Mouse (Mus musculus) liver, embryonic 15.5 days (tissue): ENCODE measurements around the gene Kirrel. TPM values are rescaled to one million over a fixed set of nuclear protein-coding genes. Genes with fewer than 3 reads are reported as not detected.

Experiments used
- ATAC-seq: fragments of 200-750 bp; cut with Nextera tagmentation; 2 replicates; pipeline ENCODE4 v1.8.0; 2017; ENCODE audit warnings: moderate number of reproducible peaks, mild to moderate bottlenecking, moderate library complexity; ENCODE audit not compliant: insufficient read depth
- H3K27ac ChIP-seq: fragments of 300-500 bp; sonication (generic); replicated peaks from 2 replicates; pipeline ENCODE4 v1.5.1; 2015; ENCODE audit warnings: mild to moderate bottlenecking, inconsistent platforms
- H3K27me3 ChIP-seq: fragments of 300-500 bp; sonication (generic); 2 replicates; pipeline ENCODE4 v1.6.1; 2015; ENCODE audit warnings: mild to moderate bottlenecking, inconsistent platforms
- H3K36me3 ChIP-seq: fragments of 300-500 bp; sonication (generic); replicated peaks from 2 replicates; pipeline ENCODE4 v1.6.1; 2015; ENCODE audit warnings: moderate library complexity, mild to moderate bottlenecking, inconsistent platforms
- H3K4me1 ChIP-seq: fragments of 300-500 bp; sonication (generic); replicated peaks from 2 replicates; pipeline ENCODE4 v1.6.1; 2015; ENCODE audit warnings: inconsistent platforms
- H3K4me2 ChIP-seq: fragments of 300-500 bp; sonication (generic); 2 replicates; pipeline ENCODE4 v1.6.1; 2015; ENCODE audit warnings: moderate library complexity, mild to moderate bottlenecking, inconsistent platforms
- H3K4me3 ChIP-seq: fragments of 300-500 bp; sonication (generic); replicated peaks from 2 replicates; pipeline ENCODE4 v1.5.1; 2015; ENCODE audit warnings: mild to moderate bottlenecking, inconsistent platforms
- H3K9ac ChIP-seq: fragments of 300-500 bp; sonication (generic); 2 replicates; pipeline ENCODE4 v1.6.1; 2015; ENCODE audit warnings: moderate library complexity, mild to moderate bottlenecking, inconsistent platforms
- H3K9me3 ChIP-seq: fragments of 300-500 bp; sonication (generic); replicated peaks from 2 replicates; pipeline ENCODE4 v1.6.1; 2016; ENCODE audit warnings: inconsistent platforms
- WGBS: fragments of 180-500 bp; shearing (Covaris S2); methylation state at CpG from one replicate; pipeline ENCODE4 v1.1.7; 2015; ENCODE audit warnings: mixed read lengths; ENCODE audit not compliant: insufficient replicate concordance; 5-methylcytosine and 5-hydroxymethylcytosine counted together
- polyA plus RNA-seq: library from polyadenylated mRNA; unstranded; fragments of >200 nt; fragmentation: Nextera tagmentation; extraction: Ambion mirVana; gene quantifications from 2 replicates; pipeline ENCODE4 v1.2.1, GENCODE M21; 2015

The Kirrel gene
- polyA plus RNA-seq, 1 experiment from 2014 or later: 0.92 TPM

DNA sequence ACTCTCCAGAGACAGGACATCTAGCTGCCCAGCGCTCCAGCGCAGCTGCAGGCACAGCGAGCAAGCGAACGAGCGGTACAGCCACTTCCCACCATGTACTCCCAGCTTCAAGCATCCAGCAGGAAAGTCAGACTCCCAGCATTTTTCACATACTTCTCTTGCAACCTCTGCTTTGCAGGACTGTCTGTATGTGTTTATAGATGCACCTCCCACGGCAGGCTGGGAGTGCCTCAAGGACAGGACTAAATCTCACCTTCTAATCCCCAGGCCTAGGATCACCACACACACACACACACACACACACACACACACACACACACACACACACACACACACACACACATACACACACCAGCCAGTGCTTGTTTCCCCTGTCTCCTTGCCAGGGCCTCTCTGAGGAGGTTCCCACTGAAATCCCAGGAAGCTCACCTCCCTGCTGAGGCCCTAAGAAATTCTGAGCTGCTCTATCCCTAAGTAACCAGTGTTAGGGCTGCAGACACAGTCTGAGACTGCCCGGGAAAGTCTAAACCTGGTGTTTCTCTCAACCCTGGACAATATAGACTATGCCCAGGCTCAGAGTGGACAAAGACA, 9.2 kb downstream of the Kirrel start:
- WGBS: 69% methylated on average over 8 of the region's 8 CpGs
- H3K27ac ChIP-seq: no peak overlapping the region
- H3K4me2 ChIP-seq: no peak overlapping the region

DNA sequence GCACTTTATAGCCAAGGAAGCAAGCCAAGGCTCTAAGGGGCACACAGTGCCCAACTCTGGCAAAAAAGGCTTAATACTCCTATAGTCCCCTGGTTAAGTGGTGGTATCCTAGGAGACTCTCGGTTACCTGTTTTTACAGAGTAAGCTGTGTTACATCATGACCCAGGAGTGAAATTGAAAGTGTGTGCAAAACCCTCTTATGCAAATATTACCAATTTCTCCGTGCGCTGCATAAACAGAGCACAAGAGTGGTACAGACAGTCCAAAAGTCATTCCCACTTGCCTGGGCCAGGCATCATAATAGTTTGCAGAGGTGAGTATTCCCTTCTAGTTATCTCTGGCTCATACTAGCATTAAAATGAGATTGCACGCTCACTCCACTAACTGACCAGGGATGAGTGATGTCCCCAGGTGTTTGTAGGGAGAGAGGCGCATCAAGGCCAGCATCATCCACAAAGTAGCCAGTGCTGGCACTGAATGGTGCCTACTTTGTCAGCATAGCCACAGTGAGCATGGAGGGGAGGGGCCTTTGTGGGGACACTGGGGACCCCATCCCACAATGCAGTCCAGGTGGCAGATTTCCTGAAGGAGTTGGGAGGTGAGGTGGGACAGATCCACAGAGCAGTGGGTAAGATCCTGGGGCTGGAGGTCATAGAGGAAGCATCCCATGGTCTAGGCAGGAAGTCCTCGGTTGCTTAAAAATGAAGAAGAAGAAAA, 10.3 kb downstream of the Kirrel start:
- 61% methylated on average over 6 of the region's 6 CpGs for WGBS
- H3K4me2 ChIP-seq: no peak overlapping the region
- no peaks in the 10 kb centered on the region for H3K36me3 ChIP-seq
- ATAC-seq: no peak
- no peak overlapping the region for H3K27ac ChIP-seq
- no peak overlapping the region for H3K9ac ChIP-seq
- H3K4me3 ChIP-seq: no peak overlapping the region
- H3K27me3 ChIP-seq: no peaks in the 10 kb centered on the region
- peaks cover 7% of the 10 kb centered on the region; the same call in 1 of the 2 replicates for H3K4me1 ChIP-seq
- H3K9me3 ChIP-seq: no peaks in the 10 kb centered on the region

More for the DNA sequence above, 9.2 kb downstream of the Kirrel start:
- H3K27me3 ChIP-seq: no peaks in the 10 kb centered on the region
- H3K9me3 ChIP-seq: no peaks in the 10 kb centered on the region
- no peak overlapping the region for H3K9ac ChIP-seq
- no peak overlapping the region for H3K4me3 ChIP-seq
- peaks cover 11% of the 10 kb centered on the region for H3K4me1 ChIP-seq
- H3K36me3 ChIP-seq: no peaks in the 10 kb centered on the region
- ATAC-seq: no peak

DNA sequence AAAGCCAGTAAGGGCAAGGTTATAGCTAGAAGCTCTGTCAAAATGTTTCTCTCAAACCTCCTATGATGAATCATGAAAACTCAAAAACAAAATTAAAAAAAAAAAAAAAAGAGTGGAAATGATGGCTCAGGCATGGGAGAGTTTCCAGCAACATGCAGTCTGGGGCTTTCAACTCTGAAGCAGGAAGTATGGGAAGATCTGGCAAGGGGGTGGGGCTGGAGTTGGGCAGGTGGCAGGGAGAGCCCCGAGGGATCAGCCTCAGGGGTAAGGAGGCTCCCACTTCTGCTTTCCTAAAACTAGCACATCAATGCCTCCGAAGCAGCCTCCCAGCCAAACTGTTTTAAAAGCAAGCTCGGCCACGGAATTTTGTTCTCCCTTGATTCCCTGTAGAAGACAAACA, 11.4 kb downstream of the Kirrel start:
- Histone ChIP-seq H3K36me3 (no peaks in the 10 kb centered on the region), H3K4me2 (no peak overlapping the region), H3K4me1 (peaks cover 4% of the 10 kb centered on the region; the same call in 1 of the 2 replicates), H3K9me3 (no peaks in the 10 kb centered on the region), H3K9ac (no peak overlapping the region), H3K27me3 (no peaks in the 10 kb centered on the region), H3K4me3 (no peak overlapping the region), H3K27ac (no peak overlapping the region)
- WGBS: 36% methylated on average over 4 of the region's 4 CpGs
- ATAC-seq: no peak

DNA sequence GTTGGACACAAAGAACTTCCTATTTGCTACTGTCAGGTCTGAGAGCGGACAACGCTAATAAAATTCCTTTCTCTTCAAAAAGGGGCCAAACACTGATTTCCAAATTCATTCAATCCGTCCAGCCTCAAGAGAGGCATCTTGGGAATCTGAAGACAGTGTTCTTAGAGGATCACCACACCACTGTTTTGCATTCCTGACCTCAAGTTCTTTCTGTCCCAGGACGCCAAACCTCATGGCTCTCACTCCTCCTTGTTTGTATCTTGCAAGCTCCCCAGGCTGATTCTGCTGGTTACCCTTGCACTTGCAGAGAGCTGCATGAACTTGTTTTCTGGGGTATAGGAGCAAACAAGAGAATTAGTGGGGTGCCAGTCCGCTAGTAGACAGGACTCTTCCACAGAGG, 12.2 kb downstream of the Kirrel start:
- H3K4me3 ChIP-seq: no peak overlapping the region
- H3K27me3 ChIP-seq: no peaks in the 10 kb centered on the region
- ATAC-seq: no peak
- no peak overlapping the region for H3K9ac ChIP-seq
- no peaks in the 10 kb centered on the region for H3K36me3 ChIP-seq
- no peak overlapping the region for H3K4me2 ChIP-seq
- no peaks in the 10 kb centered on the region for H3K9me3 ChIP-seq
- 63% methylated on average over 5 of the region's 5 CpGs for WGBS
- H3K4me1 ChIP-seq: peaks cover 4% of the 10 kb centered on the region; the same call in 1 of the 2 replicates
- H3K27ac ChIP-seq: no peak overlapping the region

DNA sequence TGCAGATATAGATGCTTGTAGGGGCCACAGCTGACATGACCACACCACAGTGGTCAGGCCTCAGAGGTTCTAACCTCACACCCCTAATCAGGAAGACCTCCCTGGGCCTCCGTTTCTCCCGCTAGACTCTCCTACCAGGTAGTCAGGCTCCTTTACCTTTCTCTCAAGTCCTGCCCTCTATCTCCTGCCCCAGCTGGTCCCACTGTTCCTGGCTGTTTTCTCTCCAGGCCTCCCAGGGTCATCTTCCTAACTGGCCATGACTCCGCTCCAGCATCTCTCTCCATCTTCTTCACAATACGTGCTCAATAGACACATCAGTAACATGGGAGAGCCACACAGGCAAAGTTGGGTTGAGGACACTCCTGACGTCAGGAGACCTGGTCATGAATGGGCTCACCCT, 12.9 kb downstream of the Kirrel start:
- H3K27ac ChIP-seq: no peak overlapping the region
- no peaks in the 10 kb centered on the region for H3K27me3 ChIP-seq
- H3K9ac ChIP-seq: no peak overlapping the region
- H3K9me3 ChIP-seq: no peaks in the 10 kb centered on the region
- WGBS: 64% methylated on average over 5 of the region's 5 CpGs
- no peaks in the 10 kb centered on the region for H3K36me3 ChIP-seq
- peaks cover 4% of the 10 kb centered on the region; the same call in 1 of the 2 replicates for H3K4me1 ChIP-seq
- no peak for ATAC-seq
- no peak overlapping the region for H3K4me2 ChIP-seq
- no peak overlapping the region for H3K4me3 ChIP-seq

DNA sequence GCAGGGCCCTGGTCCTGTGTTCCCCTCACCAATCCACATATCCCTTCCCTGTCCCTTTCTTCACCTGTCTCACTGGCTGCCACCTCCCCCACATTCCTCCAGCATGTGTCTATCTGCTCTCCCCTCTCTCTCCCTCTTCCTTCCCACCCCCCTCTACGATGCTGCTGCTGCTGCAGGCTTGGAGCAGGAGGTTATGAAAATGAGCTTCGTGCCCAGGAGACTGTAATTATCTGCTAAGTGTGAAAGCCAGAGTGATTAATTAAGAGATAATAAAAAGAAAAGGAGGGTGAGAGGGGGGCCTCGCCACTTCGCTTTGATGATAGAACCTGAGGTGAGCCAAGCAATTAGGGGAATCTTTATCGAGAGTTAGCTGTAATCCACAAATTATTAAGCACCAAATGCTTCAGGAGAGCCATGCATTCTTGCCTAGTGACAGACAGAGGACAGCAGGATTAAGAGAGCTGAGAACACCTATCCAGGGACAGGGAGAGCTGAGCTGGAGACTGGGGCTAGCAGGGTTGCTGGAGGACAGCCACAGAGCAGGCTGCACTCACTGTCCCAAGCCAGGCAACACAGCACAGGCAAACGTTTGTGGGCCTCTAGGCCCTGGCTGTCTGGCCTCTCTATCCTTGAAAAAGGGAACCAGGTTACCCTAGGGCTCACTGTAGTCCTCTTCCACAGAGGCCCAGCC, 13.6 kb downstream of the Kirrel start:
- 45% methylated on average over 6 of the region's 6 CpGs for WGBS
- no peak overlapping the region for H3K9ac ChIP-seq
- H3K4me3 ChIP-seq: no peak overlapping the region
- no peaks in the 10 kb centered on the region for H3K27me3 ChIP-seq
- H3K9me3 ChIP-seq: no peaks in the 10 kb centered on the region
- peaks cover 4% of the 10 kb centered on the region; the same call in 1 of the 2 replicates for H3K4me1 ChIP-seq
- H3K27ac ChIP-seq: no peak overlapping the region
- no peak for ATAC-seq
- H3K36me3 ChIP-seq: no peaks in the 10 kb centered on the region
- H3K4me2 ChIP-seq: no peak overlapping the region

DNA sequence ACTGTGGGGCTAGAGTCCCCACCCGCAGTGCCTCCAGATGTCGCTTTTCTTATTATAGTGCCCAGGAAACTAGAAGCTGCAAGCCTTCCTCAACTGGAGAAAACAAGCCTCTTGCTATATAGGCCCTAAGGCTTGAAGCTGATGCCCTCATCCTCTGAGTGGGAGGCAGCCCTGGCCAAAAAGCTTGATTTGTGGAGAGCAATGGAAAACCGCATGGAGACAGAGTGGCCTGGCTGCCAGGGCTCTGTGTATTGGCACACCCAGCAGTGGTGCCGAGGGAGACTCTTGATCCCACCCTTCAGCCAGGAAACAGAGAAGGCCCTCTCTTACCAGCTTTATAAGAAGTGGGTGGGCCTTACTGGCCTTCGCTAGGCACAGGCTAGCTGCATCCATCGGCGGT, 15.4 kb downstream of the Kirrel start:
- ATAC-seq: no peak
- Histone ChIP-seq H3K36me3 (no peaks in the 10 kb centered on the region), H3K4me3 (no peak overlapping the region), H3K4me1 (peaks cover under 1% of the 10 kb centered on the region; the same call in 1 of the 2 replicates), H3K27ac (no peak overlapping the region), H3K9ac (no peak overlapping the region), H3K4me2 (no peak overlapping the region), H3K9me3 (no peaks in the 10 kb centered on the region), H3K27me3 (no peaks in the 10 kb centered on the region)
- 72% methylated on average over 7 of the region's 7 CpGs for WGBS

DNA sequence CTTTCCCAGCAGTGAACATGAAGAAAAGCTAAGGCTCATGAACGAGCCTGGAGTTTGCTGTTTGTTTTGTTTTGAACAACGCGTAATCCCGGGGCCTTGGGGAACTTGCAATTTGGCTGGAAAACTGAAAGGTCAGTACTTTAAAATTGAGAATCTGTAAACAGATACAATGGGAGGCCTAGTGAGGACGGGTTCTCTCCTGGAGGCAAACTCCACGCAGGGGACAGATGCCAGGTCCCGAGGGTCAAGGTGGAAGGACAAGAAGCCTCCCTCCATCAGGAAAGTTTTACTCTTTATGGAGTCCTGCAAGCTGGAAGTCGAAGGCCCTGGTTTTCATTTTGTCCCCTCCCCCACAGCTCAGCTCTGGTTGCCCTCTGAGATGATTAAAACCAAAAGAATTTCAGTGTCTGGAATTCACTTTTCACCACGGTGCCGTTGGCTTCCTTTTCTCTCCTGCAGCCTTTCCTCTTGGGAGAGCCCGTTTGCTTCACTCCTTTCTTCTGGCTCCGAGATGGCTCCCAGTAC, 16.7 kb downstream of the Kirrel start:
- H3K4me1 ChIP-seq: no peaks in the 10 kb centered on the region
- H3K27ac ChIP-seq: no peak overlapping the region
- H3K9me3 ChIP-seq: no peaks in the 10 kb centered on the region
- ATAC-seq: no peak
- WGBS: 39% methylated on average over 12 of the region's 12 CpGs
- no peak overlapping the region for H3K4me2 ChIP-seq
- no peak overlapping the region for H3K4me3 ChIP-seq
- no peaks in the 10 kb centered on the region for H3K27me3 ChIP-seq
- no peaks in the 10 kb centered on the region for H3K36me3 ChIP-seq
- no peak overlapping the region for H3K9ac ChIP-seq

DNA sequence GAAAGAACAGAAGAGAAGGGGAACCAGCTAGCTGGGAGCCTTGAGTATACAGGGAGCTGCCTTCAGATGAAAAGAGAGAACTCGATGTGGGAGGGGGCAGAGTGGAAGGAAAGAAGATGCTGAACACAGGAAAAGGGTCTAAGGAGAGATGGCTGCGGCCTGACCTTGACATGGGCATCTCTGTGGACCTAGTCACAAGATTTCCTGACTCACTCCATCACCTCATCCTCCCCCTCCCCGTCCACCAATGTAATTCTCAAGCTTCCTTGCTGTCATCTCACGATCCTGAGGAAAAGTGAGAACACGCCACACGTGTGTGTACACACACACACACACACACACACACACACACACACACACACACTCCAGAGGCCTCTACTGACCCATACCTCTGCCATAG, 17.2 kb downstream of the Kirrel start:
- no peak for ATAC-seq

DNA sequence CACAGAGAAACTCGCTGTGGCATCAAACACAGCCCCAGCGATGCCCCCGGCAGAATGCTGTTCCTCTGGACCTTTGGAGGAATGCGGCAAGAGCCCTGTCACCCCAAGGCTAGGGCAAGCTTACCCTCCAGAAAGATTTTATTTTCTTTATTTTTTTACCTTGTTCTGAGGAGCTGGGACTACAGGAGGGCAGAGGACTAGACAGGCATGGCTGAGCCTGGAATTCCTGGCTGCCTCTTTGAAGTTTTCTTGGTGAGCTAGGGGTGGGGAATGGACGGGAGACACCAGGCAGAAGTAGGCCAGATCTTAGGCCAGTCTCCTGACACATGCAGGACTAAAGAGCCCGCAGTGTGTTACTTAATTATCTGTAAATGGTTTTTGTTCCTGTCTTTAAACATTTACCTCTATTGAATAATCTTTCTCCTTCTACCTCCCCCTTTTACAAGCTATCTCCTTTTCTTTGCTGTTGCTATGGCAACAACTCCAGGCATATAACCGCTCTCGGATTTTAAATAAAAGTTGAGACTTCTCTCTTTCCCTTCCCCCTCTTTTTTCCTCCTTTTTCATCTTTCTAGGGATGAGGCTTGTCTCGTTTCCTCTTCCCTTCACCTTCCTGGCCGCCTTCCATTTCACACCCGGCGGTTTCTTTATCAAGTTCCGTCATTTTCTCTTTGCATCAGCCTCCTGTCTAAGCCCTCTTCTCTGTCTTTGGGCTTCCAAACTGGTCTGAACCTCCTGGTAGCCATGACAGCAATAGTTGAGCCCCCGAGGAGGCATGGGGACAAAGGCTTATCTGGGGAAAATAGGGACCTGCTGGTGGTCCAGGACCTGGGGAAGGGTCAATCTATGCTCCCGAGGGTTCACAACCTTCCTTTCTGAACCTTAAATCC, 19.9 kb downstream of the Kirrel start:
- ATAC-seq: no peak
- Histone ChIP-seq H3K27ac (no peak overlapping the region), H3K9me3 (no peaks in the 10 kb centered on the region), H3K4me2 (no peak overlapping the region), H3K4me3 (no peak overlapping the region), H3K9ac (no peak overlapping the region), H3K36me3 (no peaks in the 10 kb centered on the region), H3K4me1 (no peaks in the 10 kb centered on the region; the same call in 1 of the 2 replicates), H3K27me3 (no peaks in the 10 kb centered on the region)
- 60% methylated on average over 15 of the region's 15 CpGs for WGBS

More for the DNA sequence above, 17.2 kb downstream of the Kirrel start:
- Histone ChIP-seq H3K4me3 (no peak overlapping the region), H3K27me3 (no peaks in the 10 kb centered on the region), H3K4me1 (no peaks in the 10 kb centered on the region), H3K36me3 (no peaks in the 10 kb centered on the region), H3K9ac (no peak overlapping the region), H3K9me3 (no peaks in the 10 kb centered on the region), H3K27ac (no peak overlapping the region), H3K4me2 (no peak overlapping the region)
- 56% methylated on average over 6 of the region's 6 CpGs for WGBS
